Mouse (Mus musculus) intestine, embryonic 14.5 days (tissue): ENCODE results near the gene Tnnt3. TPM values are rescaled to one million over a fixed set of nuclear protein-coding genes. Genes with fewer than 3 reads are reported as not detected.

Experiments used
- ATAC-seq: fragments of 200-750 bp; cut with Nextera tagmentation; replicated peaks from 2 replicates; pipeline ENCODE4 v1.8.0; 2017; ENCODE audit warnings: low read depth, moderate number of reproducible peaks, moderate TSS enrichment, moderate library complexity; ENCODE audit not compliant: low FRiP score, low TSS enrichment
- DNase-seq: peaks from one replicate; pipeline ENCODE4 v3.0.0-alpha.2; 2018; ENCODE audit warnings: low spot score
- H3K27ac ChIP-seq: fragments of 300-500 bp; sonication (generic); 2 replicates; pipeline ENCODE4 v1.5.1; 2014; ENCODE audit warnings: low read depth, mild to moderate bottlenecking, control low read depth
- H3K27me3 ChIP-seq: fragments of 300-500 bp; sonication (generic); replicated peaks from 2 replicates; pipeline ENCODE4 v1.6.1; 2014; ENCODE audit warnings: low read length, control low read depth; ENCODE audit not compliant: control insufficient read depth, insufficient read depth
- H3K36me3 ChIP-seq: fragments of 300-500 bp; sonication (generic); 2 replicates; pipeline ENCODE4 v1.6.1; 2014; ENCODE audit warnings: low read length, control low read depth; ENCODE audit not compliant: control insufficient read depth, insufficient read depth
- H3K4me1 ChIP-seq: fragments of 300-500 bp; sonication (generic); replicated peaks from 2 replicates; pipeline ENCODE4 v1.6.1; 2014; ENCODE audit warnings: low read length, control low read depth, mixed read lengths; ENCODE audit not compliant: control insufficient read depth, insufficient read depth
- H3K4me2 ChIP-seq: fragments of 300-500 bp; sonication (generic); 2 replicates; pipeline ENCODE4 v1.6.1; 2014; ENCODE audit warnings: low read length
- H3K4me3 ChIP-seq: fragments of 300-500 bp; sonication (generic); 2 replicates; pipeline ENCODE4 v1.5.1; 2014; ENCODE audit warnings: low read depth, low read length, control low read depth, mixed read lengths
- H3K9ac ChIP-seq: fragments of 300-500 bp; sonication (generic); 2 replicates; pipeline ENCODE4 v1.6.1; 2014; ENCODE audit warnings: mild to moderate bottlenecking, low read length
- H3K9me3 ChIP-seq: fragments of 300-500 bp; sonication (generic); 2 replicates; pipeline ENCODE4 v1.6.1; 2016; ENCODE audit warnings: low read length, control low read depth; ENCODE audit not compliant: control insufficient read depth
- WGBS: fragments of 180-500 bp; shearing (Covaris S2); extraction: QIAGEN DNeasy Blood & Tissue Kit; methylation state at CpG from one replicate; pipeline ENCODE4 v1.1.7; 2014; 5-methylcytosine and 5-hydroxymethylcytosine counted together
- polyA plus RNA-seq: library from polyadenylated mRNA; unstranded; fragments of >200 nt; fragmentation: Nextera tagmentation; extraction: Ambion mirVana; gene quantifications from 2 replicates; pipeline ENCODE4 v1.2.1, GENCODE M21; 2014

Tnnt3 gene
- polyA plus RNA-seq, 1 experiment from 2014 or later, result 2.4 TPM

DNA sequence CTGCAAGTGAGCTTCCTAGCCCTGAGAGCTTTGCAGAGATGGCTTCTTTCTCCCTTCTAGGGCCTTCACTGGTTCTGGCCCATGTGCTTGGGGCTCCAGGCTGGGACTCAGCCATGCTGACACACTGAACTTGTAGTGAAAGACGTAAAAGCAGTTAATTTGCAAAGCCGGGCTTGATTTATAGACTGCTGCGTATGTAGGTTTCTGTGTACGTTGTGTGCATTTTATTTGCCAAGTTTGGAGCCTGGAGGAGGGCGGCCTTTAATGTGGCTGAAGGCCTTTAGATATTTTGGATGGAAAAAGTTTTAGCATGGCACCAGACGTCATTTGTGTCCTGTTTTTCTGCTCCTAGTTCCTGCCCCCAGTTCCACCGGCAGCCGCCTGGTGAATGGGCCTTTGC is 41.2 kb downstream of the Tnnt3 start:
- DNase-seq, result no peak
- WGBS, result 51% methylated on average over 8 of the region's 8 CpGs
- H3K36me3 ChIP-seq, result peaks cover 17% of the 10 kb centered on the region; the same call in 1 of the 2 replicates
- no peak for ATAC-seq
- H3K4me3 ChIP-seq, result no peak overlapping the region
- H3K9ac ChIP-seq, result no peak overlapping the region
- H3K4me2 ChIP-seq, result no peak overlapping the region
- no peak overlapping the region; the same call in 1 of the 2 replicates for H3K27ac ChIP-seq
- H3K9me3 ChIP-seq, result no peaks in the 10 kb centered on the region
- no peaks in the 10 kb centered on the region for H3K27me3 ChIP-seq
- peaks cover 52% of the 10 kb centered on the region for H3K4me1 ChIP-seq

DNA sequence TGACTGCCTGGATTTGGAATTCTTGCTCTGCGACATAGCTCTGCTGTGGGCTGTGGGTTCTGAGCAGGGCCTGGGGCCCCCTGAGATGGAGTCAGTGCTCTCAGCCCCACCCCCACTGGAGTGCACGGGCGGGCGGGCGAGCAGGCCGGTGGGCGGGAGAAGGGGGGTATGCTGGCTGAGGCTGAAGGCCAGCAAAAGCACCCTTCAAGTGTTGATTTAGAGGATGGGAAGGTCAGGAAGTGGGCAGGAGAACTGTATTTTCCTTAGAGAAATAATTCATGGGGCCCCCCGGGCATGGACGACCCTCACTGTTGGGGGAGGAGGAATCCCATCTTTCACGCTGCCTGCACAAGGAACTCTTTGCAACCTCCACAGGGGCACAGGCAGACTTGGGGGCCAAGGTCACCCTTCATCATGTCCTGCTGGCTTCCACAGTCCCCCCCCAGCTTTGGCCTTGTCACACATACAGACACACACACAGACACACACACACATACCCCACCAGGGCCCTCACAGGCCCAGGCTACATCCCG is 44.2 kb downstream of the Tnnt3 start:
- Histone ChIP-seq H3K4me2 (peak overlapping the region; percentile 13; the same call in 1 of the 2 replicates), H3K36me3 (peaks cover 12% of the 10 kb centered on the region; the same call in 1 of the 2 replicates), H3K9ac (peak overlapping the region; percentile 23; the same call in 1 of the 2 replicates), H3K4me1 (peaks cover 46% of the 10 kb centered on the region), H3K4me3 (no peak overlapping the region), H3K27me3 (no peaks in the 10 kb centered on the region), H3K27ac (peak overlapping the region; percentile 74), H3K9me3 (no peaks in the 10 kb centered on the region)
- ATAC-seq, result peak; percentile 63
- WGBS, result 5% methylated on average over 11 of the region's 11 CpGs
- no peak for DNase-seq

DNA sequence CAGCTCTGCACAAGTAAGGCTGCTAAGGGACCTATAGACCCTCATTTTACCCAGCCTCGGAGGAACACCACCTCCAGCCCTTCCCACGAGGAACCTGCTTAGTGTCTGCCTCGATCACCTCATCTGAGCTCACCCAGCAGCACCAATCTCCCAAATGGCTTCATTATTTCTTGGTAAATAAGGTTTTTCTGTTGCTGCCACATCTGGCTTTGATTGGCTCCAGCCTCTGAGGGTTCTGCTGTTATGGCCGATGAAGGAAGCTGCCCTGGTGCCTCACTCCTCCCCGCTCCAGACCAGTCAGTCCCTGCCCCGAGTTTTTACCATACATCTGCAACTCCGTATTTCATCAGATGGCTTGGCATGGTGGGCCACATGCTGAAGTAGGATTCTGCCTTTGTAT is 47.3 kb downstream of the Tnnt3 start:
- Histone ChIP-seq H3K27ac (no peak overlapping the region), H3K4me2 (no peak overlapping the region), H3K4me3 (no peak overlapping the region), H3K36me3 (peaks cover 7% of the 10 kb centered on the region; the same call in 1 of the 2 replicates), H3K9me3 (no peaks in the 10 kb centered on the region), H3K4me1 (peaks cover 36% of the 10 kb centered on the region), H3K9ac (no peak overlapping the region), H3K27me3 (no peaks in the 10 kb centered on the region)
- ATAC-seq, result no peak
- no peak for DNase-seq
- WGBS, result 61% methylated on average over 7 of the region's 7 CpGs

DNA sequence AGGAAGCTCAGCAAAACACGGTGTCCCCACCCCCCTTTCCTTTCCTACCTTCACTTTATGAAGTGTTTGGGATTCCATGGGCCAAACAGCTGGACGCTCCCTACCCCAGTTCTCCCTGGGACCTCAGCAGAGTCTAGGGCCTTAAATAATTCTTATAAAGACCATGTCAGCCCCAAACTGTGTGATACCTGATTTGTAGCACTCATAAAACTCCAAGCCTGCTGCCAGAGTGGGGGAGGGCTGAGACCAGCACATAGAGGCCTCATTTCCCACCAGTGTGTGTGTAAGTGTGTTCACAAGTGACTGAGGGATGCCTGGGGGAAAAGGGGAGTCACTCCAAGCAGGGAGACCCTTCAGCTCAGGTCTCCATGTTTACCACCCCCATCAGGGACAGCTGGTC is 49.2 kb downstream of the Tnnt3 start:
- Histone ChIP-seq H3K4me1 (peaks cover 32% of the 10 kb centered on the region), H3K36me3 (no peaks in the 10 kb centered on the region), H3K9ac (no peak overlapping the region), H3K27ac (peak overlapping the region; percentile 27; the same call in 1 of the 2 replicates), H3K9me3 (no peaks in the 10 kb centered on the region), H3K27me3 (no peaks in the 10 kb centered on the region), H3K4me2 (no peak overlapping the region), H3K4me3 (no peak overlapping the region)
- DNase-seq, result no peak
- WGBS, result 22% methylated on average over 2 of the region's 2 CpGs
- ATAC-seq, result no peak

DNA sequence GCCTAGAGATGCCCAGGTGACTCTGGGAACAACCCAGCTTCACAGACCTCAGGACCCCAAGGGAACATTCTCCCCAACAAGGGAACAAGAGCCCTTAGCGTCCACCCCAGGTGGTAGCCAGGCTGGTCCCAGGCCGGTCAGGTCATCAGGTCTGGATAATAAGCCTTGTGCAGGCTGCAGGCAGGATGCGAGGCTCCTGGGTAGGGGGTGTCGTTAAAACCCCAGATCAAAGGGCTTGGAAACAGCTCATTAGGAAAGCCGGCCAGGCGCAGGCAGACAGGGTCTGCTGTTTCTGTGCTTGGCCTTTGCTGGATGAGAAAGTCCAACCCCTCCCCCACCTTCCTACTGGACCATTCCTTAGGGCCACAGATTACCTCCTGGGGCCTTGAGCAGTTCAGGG is 50.1 kb downstream of the Tnnt3 start:
- DNase-seq, result no peak
- Histone ChIP-seq H3K4me1 (peaks cover 32% of the 10 kb centered on the region), H3K9ac (no peak overlapping the region)

DNA sequence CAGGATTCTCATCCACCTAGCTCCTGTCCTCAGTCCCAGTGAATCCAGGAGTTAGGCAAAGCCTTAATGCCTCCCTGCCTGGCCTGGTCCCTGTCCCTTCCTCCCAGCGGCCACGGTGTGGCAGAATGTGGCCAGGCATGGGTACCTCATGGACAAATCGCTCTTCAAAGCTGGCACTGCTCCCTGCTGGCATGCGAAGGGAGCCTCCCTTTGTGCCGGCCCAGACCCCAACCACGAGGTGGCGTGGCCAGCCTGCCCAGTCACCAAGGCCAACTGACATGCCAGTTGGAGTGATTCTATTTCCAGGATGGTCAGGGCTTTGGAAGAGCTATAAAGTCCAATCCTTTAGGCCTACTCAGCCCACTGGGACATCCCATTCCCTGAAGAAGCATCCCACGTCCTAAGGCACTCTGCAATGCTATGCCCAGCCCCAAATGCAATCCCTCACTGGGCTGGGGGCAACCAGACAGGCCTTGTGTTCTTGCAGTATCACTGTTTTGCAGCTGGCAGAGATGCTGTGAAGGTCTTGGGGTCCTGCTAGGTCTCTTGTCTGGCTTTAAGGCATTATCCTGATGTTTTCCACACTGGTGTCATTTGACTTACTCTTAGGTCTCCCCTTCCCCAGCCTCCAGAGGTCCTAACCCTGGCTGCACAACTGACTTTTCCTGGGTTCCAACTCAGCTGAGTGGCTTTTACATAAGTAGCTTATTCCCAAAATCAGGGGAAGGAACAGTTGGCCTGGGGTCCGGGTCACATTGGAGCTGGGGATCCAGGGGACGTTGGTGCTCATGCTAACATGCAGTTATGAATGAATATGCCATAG is 51.5 kb downstream of the Tnnt3 start:
- WGBS, result 83% methylated on average over 10 of the region's 10 CpGs

More for the DNA sequence above, 50.1 kb downstream of the Tnnt3 start:
- Histone ChIP-seq H3K4me2 (no peak overlapping the region), H3K9me3 (no peaks in the 10 kb centered on the region), H3K27ac (0 out of 2 replicates have a peak overlapping the region, but pooled peaks have one; percentile 27), H3K4me3 (no peak overlapping the region), H3K27me3 (no peaks in the 10 kb centered on the region), H3K36me3 (no peaks in the 10 kb centered on the region)
- WGBS, result 52% methylated on average over 6 of the region's 6 CpGs
- ATAC-seq, result no peak

DNA sequence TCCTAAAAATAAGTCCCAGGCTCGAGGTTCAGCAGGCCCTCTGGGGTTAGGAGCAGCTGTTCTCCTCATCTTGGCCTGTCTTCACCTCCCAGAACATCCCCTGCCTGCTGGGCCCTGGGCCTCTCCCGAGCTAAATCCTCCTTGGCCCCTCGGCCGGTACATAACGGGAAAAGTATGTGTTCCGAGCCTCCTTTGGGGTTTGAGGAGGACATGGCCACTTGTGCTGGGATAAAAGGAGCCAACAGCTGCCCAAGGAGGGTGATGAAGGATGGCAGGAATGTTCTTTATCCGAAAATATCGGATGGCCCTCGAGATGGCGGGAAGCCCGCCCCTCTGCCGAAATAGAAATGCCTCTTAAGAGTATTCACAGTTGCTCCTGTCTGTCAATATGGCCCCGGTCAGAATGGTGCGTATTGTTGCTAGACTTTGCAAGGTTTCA is 52.3 kb downstream of the Tnnt3 start:
- peaks cover 49% of the 10 kb centered on the region for H3K4me1 ChIP-seq
- 81% methylated on average over 14 of the region's 14 CpGs for WGBS

More for the DNA sequence above, 51.5 kb downstream of the Tnnt3 start:
- H3K27me3 ChIP-seq, result no peaks in the 10 kb centered on the region
- DNase-seq (no peak), ATAC-seq (no peak)
- no peak overlapping the region for H3K4me2 ChIP-seq
- no peak overlapping the region for H3K4me3 ChIP-seq
- H3K36me3 ChIP-seq, result no peaks in the 10 kb centered on the region
- no peak overlapping the region for H3K9ac ChIP-seq
- H3K27ac ChIP-seq, result no peak overlapping the region
- peaks cover 45% of the 10 kb centered on the region for H3K4me1 ChIP-seq
- no peaks in the 10 kb centered on the region for H3K9me3 ChIP-seq

DNA sequence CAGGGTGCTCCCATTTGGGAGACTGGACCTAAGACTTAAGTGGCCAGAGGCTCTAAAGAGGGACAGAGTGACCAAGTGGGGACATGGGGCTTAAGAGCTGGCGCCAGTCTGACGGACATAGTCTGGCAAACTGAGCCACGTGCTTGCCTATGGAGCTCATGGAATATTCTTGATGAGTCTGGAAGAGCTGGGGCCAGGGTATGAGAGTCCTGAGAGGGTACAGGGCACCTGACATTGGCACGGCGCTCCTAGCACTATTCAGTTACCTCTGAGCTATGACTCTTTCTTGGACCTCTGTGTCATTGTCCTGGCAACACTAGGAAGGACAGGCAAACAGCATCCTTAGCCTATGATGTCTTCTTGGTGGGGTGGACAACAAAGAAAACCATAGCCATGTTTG is 53.1 kb downstream of the Tnnt3 start:
- Histone ChIP-seq H3K9ac (no peak overlapping the region), H3K27ac (0 out of 2 replicates have a peak overlapping the region, but pooled peaks have one; percentile 10), H3K27me3 (no peaks in the 10 kb centered on the region), H3K9me3 (no peaks in the 10 kb centered on the region), H3K36me3 (no peaks in the 10 kb centered on the region), H3K4me3 (no peak overlapping the region), H3K4me1 (peaks cover 55% of the 10 kb centered on the region), H3K4me2 (no peak overlapping the region)
- ATAC-seq (no peak), DNase-seq (no peak)
- WGBS, result 95% methylated on average over 5 of the region's 5 CpGs

More for the DNA sequence above, 52.3 kb downstream of the Tnnt3 start:
- no peak overlapping the region for H3K4me3 ChIP-seq
- ATAC-seq (no peak), DNase-seq (no peak)
- no peak overlapping the region for H3K27ac ChIP-seq
- H3K4me2 ChIP-seq, result no peak overlapping the region
- no peak overlapping the region for H3K9ac ChIP-seq
- H3K27me3 ChIP-seq, result no peaks in the 10 kb centered on the region
- no peaks in the 10 kb centered on the region for H3K36me3 ChIP-seq
- no peaks in the 10 kb centered on the region for H3K9me3 ChIP-seq
